Mouse (Mus musculus) cerebellum, adult 9-11 months (tissue): Measurements from ENCODE around the gene Gm10961.
"Not testable (repeated sequence)": the region's sequence is repeated elsewhere in the genome, so short reads cannot be mapped to it uniquely, and the experiment has no call there.

Experiments used
- DNase-seq: peaks from one replicate; pipeline ENCODE4 v3.0.0; 2022

Gm10961 gene

DNA sequence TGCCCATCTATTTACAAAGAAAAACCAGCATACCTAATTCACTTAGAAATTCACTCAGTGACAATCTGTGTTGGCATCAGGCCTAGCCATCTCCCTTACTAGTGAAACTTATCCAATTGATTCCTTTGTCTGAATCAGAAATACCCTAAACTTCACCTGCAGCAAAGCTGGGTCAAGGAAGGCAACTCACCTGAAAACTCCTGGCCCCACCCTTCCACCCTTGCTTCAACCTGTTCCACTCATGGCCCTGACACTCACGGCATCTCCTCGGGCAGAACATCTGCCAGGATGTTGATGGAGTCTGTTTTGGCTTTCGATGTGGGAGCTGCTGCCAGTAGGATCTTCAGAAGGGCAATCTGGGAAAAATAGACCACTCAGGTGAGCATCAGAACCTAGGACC is 13.3 kb upstream of the Gm10961 start:
- no peak for DNase-seq

GRCm38 (mm10) chr3:107619911-107620310 is 11.2 kb upstream of the Gm10961 start:
- no peak for DNase-seq

DNA sequence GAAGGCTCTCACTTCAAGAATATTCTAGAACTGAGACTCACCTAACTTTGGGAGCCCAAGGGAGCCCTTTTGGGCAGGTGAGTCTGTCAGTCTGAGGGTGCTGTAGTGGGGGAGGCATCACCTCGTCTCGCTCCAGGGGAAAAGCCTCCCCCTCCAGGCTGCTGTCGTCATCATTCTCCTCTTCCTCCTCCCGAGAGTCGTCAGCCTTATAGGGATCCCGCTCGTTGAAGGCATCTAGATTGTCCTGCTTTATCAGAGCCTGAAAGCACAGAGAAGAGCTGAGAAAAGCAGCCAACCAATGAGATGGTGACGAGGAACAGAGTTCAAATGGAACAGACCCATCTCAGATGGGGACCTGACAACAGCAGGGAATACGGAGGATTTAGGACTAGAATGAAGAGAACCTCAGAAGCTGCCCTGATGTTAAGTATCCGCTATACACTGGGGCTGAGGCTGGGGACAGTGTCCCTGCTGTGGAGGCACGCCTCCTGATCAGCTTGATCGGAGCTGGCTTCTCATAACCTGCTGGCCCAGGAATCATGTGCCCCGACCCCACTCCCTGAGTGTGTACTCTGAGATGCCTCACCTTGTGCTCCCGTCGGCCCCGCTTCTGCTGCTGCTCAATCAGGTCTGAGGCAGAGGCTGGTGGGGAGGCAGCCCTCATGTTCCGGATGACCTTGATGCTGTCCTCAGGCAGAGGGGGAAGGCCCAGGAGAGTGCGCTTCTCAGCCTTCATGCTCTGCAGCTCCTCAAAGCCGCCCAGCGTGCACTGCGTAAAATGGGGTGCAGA is 9.6 kb upstream of the Gm10961 start:
- DNase-seq: no peak

DNA sequence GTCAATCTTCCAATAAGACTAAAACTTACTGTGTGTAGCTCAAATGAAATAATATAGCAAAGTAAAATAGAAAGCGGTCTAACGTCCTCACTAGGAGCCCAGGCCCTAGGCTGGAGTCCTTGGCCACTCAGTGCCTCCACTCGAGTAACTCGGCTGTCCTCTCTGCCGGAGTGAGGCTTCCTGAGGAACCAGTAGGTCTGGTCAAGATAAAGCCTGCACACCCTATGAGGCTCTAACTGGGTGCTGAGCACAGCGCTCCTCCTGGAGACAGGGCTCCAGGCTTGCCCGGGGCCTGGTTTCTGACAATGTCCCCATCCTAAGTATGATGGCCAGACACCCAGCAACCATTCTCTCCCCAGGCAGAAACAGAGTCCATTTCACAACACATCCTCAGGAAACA is 8.6 kb upstream of the Gm10961 start:
- no peak for DNase-seq

DNA sequence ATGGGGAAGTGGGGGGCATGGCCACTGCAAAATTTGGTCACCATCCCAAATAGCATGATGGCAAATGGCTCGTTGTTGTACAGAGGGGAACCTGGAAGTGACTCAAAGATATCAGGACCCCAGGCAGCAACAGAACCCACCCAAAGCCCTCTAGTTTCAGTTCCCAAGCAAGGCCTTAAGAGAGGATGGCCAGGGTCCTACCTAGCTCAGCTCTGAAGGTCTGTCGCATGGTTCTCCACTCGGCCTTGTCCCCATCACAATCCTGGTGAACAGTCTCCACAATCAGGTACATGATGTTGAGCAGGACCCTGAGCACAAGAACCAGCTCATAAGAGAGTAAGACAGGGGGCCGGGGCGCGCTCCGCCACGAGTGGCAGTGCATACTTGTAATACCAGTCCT is 6.7 kb upstream of the Gm10961 start:
- DNase-seq: peak; percentile 1

DNA sequence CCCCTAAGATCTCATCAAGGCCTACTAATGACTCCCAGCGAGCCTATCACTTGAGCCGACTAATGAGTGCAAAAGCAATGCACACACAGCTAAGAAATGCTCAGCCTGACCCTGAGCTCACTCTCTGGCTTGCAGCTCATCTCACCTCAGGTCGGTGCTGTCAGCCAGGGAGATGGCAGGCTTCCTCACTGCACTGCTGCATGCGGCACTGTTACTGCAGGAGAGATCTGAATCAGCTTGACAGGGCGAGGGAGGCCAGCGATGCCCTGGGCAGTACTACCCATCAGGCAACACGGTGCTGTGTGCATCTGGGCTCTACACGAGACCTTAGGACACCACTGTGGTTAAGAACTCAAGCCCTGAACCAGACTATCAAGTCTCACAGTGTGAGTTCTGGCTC is 5.6 kb upstream of the Gm10961 start:
- no peak for DNase-seq

DNA sequence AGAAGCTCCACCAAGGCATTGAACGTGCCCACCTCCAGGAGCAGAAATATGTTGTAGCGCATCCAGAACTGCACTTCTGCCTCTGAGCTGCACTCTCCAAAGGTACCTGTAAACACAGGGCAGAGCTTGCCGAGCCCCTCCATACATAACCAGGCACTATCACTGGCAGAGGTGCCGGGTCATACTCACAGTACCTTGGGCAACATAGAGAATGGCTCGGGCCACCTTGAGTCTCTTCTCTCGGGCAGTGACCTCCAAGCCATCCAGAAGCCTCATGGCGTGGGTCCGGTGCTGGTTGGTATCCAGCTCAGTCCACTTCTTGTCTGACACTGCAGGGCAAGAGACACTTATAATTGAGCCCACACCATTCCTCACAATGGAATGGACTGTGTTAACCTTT is 4.4 kb upstream of the Gm10961 start:
- no peak for DNase-seq

DNA sequence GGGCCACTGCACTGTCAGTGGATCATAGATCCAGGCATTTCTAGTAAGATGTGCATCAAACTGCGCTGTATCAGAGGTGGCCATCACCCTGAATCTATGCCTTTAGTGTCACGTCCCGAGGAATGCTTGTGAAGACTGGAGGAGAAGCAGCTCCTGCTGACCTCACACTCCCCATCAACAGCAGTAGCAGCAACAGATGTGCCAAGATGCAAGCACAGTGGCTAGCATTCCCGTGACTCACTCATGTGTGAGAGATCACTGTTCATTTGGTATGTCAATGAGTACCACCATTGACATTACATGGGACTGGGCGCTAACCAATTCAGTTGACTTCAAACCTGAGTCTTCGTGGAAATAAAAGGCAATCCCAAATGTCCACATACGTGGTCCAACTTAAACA is 3.5 kb upstream of the Gm10961 start:
- no peak for DNase-seq

DNA sequence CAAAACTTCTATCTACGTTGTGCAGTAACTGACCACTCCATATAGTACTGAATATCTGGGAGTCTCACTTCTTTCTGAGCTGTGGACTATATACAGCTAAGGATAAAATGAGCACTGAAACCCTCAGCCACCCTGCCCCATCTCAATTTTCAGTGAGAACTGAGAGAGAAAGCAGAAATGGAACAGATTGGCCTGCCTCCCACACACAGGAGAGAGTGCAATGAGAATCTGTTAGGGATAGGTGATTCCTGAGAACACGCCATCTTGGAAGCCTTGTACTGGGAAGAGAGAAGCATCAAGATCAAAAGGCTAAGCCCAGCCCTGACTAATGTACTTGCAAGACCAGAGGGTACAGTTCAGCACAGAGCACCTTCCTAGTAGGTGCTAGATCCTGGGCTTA is 2.6 kb upstream of the Gm10961 start:
- no peak for DNase-seq

DNA sequence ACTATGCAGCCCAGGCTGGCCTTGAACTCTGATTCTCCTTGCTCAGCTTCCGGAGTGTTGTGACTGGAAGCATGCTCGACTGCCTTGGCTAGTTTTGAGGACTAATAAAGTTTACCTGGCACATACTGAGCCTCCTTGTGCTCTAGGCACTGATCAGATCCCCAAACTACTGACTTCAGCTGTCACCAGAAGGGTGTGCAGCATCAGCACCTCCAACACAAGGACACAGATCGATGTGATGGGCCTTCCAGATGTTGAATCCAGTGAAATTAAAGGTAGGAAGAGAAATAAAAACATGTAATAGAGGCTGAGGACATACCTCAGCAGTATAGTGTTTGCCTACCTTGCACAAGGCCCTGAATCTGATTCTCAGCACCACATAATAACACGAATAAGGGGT is 1.7 kb upstream of the Gm10961 start:
- DNase-seq: no peak

DNA sequence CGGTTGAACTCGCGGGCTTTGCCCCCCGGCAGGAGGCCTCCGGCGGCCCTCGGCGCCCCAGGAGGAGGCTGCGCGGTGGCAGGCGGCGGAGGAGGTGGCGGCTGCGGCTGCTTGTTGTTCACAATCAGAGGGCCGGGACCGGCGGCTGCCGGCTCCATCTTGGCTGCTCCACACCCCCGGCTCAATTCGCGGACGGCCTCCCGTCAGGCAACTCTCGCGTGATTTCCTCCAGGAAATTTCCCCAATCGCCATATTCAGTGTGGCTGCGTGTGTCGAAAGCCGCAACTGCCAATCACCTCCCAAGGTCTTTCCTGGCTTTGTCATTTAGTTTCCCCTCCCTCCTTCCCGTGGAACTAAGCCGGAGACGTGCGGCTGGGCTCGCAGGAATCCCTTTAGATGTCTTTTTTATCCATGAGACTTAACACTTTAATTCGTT is 419 bp downstream of the Gm10961 start, which contains the start of gene Strip1:
Gene Strip1, minus strand, starts transcription at position 172 of the 436 bp plus-strand sequence.
- DNase-seq: peak; percentile 95

- DNase-seq: no peak
Measured at GRCm38 (mm10) chr3:107632786-107633185, 1.7 kb downstream of the Gm10961 start.

DNA sequence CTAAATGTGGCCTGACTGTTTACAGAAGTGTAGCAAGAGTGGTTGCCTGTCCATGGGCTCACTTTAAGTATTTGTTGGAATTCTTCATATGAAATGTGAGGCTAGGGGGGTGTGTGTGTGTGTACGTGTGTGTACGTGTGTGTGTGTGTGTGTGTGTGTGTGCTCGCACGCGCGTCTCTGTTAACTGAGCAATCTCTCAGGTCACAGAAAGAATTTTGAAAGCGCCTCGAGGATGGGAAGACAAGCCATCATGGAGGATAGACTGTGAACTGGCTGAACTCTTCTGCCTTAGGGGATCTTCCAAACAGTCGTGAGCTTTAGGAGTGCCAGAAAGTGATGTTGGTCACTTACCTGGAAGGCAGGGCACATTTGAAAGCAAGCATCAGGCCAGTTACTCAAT is 2.8 kb downstream of the Gm10961 start:
- DNase-seq: no peak

GRCm38 (mm10) chr3:107635836-107636235 is 4.7 kb downstream of the Gm10961 start:
- DNase-seq: no peak

GRCm38 (mm10) chr3:107636236-107636635 is 5.1 kb downstream of the Gm10961 start:
- no peak for DNase-seq

GRCm38 (mm10) chr3:107637606-107638172 is 6.6 kb downstream of the Gm10961 start:
- DNase-seq: no peak

- DNase-seq: no peak
Measured at GRCm38 (mm10) chr3:107646947-107647346, 15.8 kb downstream of the Gm10961 start.

DNA sequence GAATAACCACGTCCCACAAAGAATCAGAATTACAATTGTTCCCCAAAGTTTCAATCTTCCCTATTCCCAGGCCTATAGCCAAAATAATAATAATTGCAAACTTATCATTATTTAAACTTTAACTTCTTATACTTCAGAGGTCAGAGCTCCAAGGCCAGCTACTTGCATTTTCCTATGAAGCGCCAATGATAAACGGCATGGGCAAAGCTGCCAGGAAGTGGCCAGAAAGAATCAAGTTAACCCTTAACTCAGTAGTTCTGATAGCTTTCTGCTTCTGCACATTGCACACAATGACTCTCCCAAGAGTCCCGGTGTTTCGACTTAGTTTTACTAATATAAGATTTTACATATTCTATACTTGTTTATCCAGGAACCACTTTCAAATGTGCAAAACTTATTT is 19.2 kb downstream of the Gm10961 start:
- DNase-seq: not testable (repeated sequence)

- no peak for DNase-seq
Measured at GRCm38 (mm10) chr3:107652968-107653367, 21.8 kb downstream of the Gm10961 start.

GRCm38 (mm10) chr3:107654861-107655260 is 23.7 kb downstream of the Gm10961 start:
- no peak for DNase-seq

DNA sequence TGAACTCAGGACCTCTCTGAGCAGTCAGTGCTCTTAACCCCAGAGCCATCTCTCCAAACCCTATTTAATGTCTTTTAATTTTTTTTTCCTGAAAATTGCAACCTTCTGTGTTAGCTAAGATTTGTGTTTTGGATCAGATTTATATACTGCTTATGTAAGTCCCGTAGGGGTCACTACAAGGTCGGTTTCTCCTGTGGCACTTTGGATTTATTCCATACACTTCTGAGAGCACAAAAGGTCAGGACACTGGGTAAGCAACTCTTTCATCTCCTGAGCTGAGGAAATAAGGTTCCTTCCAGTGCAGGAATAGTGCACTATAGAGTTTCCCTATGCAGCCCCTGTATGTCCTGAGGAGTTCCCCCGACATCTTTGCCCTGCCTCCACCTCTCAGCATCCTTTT is 24.4 kb downstream of the Gm10961 start:
- DNase-seq: no peak

GRCm38 (mm10) chr3:107656151-107656550 is 25.0 kb downstream of the Gm10961 start:
- no peak for DNase-seq

DNA sequence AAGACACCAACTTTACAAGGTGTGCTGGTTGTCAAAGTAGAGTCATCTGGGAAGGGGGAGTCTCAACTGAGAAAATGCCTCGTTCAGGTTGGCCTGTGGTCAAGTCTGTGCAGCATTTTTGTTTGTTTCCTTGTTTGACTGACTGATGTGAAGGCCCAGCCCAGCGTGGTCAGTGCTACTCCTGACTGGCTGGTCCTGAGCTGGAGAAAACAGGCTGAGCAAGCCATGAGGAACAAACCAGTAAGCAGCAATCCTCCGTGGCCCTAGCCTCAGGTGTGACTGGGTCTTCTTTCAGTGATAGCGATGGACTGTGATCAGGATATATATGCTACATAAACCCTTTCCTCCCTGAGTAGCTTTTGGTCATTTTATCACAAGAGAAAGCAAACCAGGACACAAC is 25.8 kb downstream of the Gm10961 start:
- DNase-seq: no peak

GRCm38 (mm10) chr3:107659000-107659399 is 27.9 kb downstream of the Gm10961 start:
- no peak for DNase-seq

GRCm38 (mm10) chr3:107664641-107665040 is 33.5 kb downstream of the Gm10961 start:
- DNase-seq: no peak
